ENCODE assay signal across 9 mouse cellular contexts in genomic region chr19:40436465-40437200, GRCm38 (mm10).
A peak's percentile ranks its signal among the peaks of the same experiment; 100 is the strongest.
DNase-seq lines count a peak whose midpoint lies in the region; ATAC-seq and TF ChIP-seq lines count a peak whose summit lies in the region.
"Had no signal": no experiment of that assay in that cellular context is flagged by ENCODE, and none has a peak within 500 bp of the region (broad histone marks: within the 10 kb centered on the region; RNA-seq: fewer than 3 reads in every experiment).

No protein-coding gene starts in this region.

- 45% methylated on average over 12 of the region's 12 CpGs for WGBS in hindbrain, postnatal 0 days
- 25% methylated on average over 12 of the region's 12 CpGs for whole genome bisulfite sequencing in lung, postnatal 0 days

- TF ChIP-seq EP300 in lung, postnatal 0 days (IDR thresholded peaks at IDR 0.05) = peak; percentile 86

- no peak for ATAC-seq in hindbrain, postnatal 0 days
- ATAC-seq in lung, postnatal 0 days = peak; percentile 73

- H3K9me3 ChIP-seq in hindbrain, postnatal 0 days (ENCODE audit: low read length) = no peaks in the 10 kb centered on the region
- H3K9me3 ChIP-seq in lung, postnatal 0 days (ENCODE audit: low read length) = no peaks in the 10 kb centered on the region
- H3K9me3 ChIP-seq: megakaryocyte, embryonic 14.5 days had no signal

- H3K4me2 ChIP-seq in hindbrain, postnatal 0 days (ENCODE audit: low read depth, low read length) = no peak overlapping the region
- H3K4me2 ChIP-seq in lung, postnatal 0 days (replicated peaks; ENCODE audit: low read depth, low read length) = no peak overlapping the region

- DNase-seq in ovary, adult 18-20 months (ENCODE audit: low spot score) = peak; percentile 55
- no peak for DNase-seq in ovary, postnatal 14 days (ENCODE audit: low spot score)
- DNase-seq in fat pad, adult 2 months (ENCODE audit: extremely low read depth, low read depth, low spot score) = peak; percentile 73
- peak; percentile 74 for DNase-seq in hindbrain, postnatal 0 days (ENCODE audit: low spot score)
- DNase-seq in lung, postnatal 0 days (ENCODE audit: low spot score) = peak; percentile 91
- DNase-seq in T-cell, adult 2 months (ENCODE audit: low spot score) = no peak
- DNase-seq in frontal cortex, adult 2 months (ENCODE audit: extremely low spot score in 1 of 2, low spot score in 1 of 2) = no peak
- no peak for DNase-seq in layer of hippocampus, adult 9-10 months (ENCODE audit: low spot score)

- peaks cover 9% of the 10 kb centered on the region for H3K4me1 ChIP-seq in hindbrain, postnatal 0 days (ENCODE audit: insufficient read depth, low read length)
- peaks cover 6% of the 10 kb centered on the region; the same call in 1 of the 2 replicates for H3K4me1 ChIP-seq in lung, postnatal 0 days (ENCODE audit: insufficient read depth, low read depth, low read length)

- H3K4me3 ChIP-seq in hindbrain, postnatal 0 days (ENCODE audit: low read length) = no peak overlapping the region
- no peak overlapping the region for H3K4me3 ChIP-seq in lung, postnatal 0 days (ENCODE audit: low read depth, low read length)
- H3K4me3 ChIP-seq: megakaryocyte, embryonic 14.5 days had no signal

- TF ChIP-seq CTCF in hindbrain, postnatal 0 days (IDR thresholded peaks at IDR 0.05; ENCODE audit: low read depth) = no peak
- TF ChIP-seq CTCF in lung, postnatal 0 days (IDR thresholded peaks at IDR 0.05) = no peak

- H3K36me3 ChIP-seq in hindbrain, postnatal 0 days (ENCODE audit: insufficient read depth, low read length) = no peaks in the 10 kb centered on the region
- no peaks in the 10 kb centered on the region for H3K36me3 ChIP-seq in lung, postnatal 0 days (ENCODE audit: insufficient read depth, low read length)

- no peaks in the 10 kb centered on the region for H3K27me3 ChIP-seq in hindbrain, postnatal 0 days (ENCODE audit: insufficient read depth, low read length)
- H3K27me3 ChIP-seq in lung, postnatal 0 days (replicated peaks; ENCODE audit: insufficient read depth, low read length) = no peaks in the 10 kb centered on the region
- H3K27me3 ChIP-seq: megakaryocyte, embryonic 14.5 days had no signal

- peak overlapping the region; percentile 51 for H3K27ac ChIP-seq in hindbrain, postnatal 0 days
- peak overlapping the region; percentile 73 for H3K27ac ChIP-seq in lung, postnatal 0 days (ENCODE audit: low read length)

- no peak overlapping the region for H3K9ac ChIP-seq in hindbrain, postnatal 0 days (replicated peaks; ENCODE audit: low read length)
- H3K9ac ChIP-seq in lung, postnatal 0 days (replicated peaks; ENCODE audit: low read depth) = no peak overlapping the region

Comparison
In these comparisons a context has a peak if more than half of its experiments do, and no peak if none do; other contexts are left out.
1. DNase-seq: peak in ovary, adult 18-20 months (single experiment), fat pad, adult 2 months (single experiment), hindbrain, postnatal 0 days (single experiment) and lung, postnatal 0 days (single experiment); none in ovary, postnatal 14 days (single experiment), T-cell, adult 2 months (single experiment), frontal cortex, adult 2 months (0 of 2) and layer of hippocampus, adult 9-10 months (single experiment).